8 mouse cellular contexts compared by ENCODE assay signal in genomic region chr2:35613946-35614353, GRCm38 (mm10). TPM values are rescaled to one million over a fixed set of nuclear protein-coding genes. Genes with fewer than 3 reads are reported as not detected.
DNase-seq lines count a peak whose midpoint lies in the region; ATAC-seq and TF ChIP-seq lines count a peak whose summit lies in the region.

No protein-coding gene starts in this region.

- H3K9ac ChIP-seq in midbrain, postnatal 0 days (replicated peaks; ENCODE audit: low read length, poor library complexity, severe bottlenecking), result no peak overlapping the region
- H3K9ac ChIP-seq in embryonic facial prominence, embryonic 11.5 days (replicated peaks; ENCODE audit: low read length), result no peak overlapping the region
- H3K9ac ChIP-seq in intestine, embryonic 15.5 days, result no peak overlapping the region

- peaks cover 14% of the 10 kb centered on the region; the same call in 1 of the 2 replicates for H3K27me3 ChIP-seq in midbrain, embryonic 10.5 days (ENCODE audit: low read depth, poor library complexity, severe bottlenecking)
- no peaks in the 10 kb centered on the region for H3K27me3 ChIP-seq in midbrain, postnatal 0 days (ENCODE audit: insufficient read depth, low read length)
- H3K27me3 ChIP-seq in embryonic facial prominence, embryonic 11.5 days (ENCODE audit: control insufficient read depth, insufficient read depth, low read length), result no peaks in the 10 kb centered on the region
- no peaks in the 10 kb centered on the region for H3K27me3 ChIP-seq in intestine, embryonic 15.5 days (replicated peaks)

- H3K27ac ChIP-seq in midbrain, embryonic 10.5 days (replicated peaks), result peak overlapping the region; percentile 57; the same call in 1 of the 2 replicates
- no peak overlapping the region for H3K27ac ChIP-seq in midbrain, postnatal 0 days (ENCODE audit: low read depth, low read length)
- H3K27ac ChIP-seq in embryonic facial prominence, embryonic 11.5 days (replicated peaks; ENCODE audit: low read depth, low read length), result 0 out of 2 replicates have a peak overlapping the region, but pooled peaks have one; percentile 1
- 0 out of 2 replicates have a peak overlapping the region, but pooled peaks have one; percentile 32 for H3K27ac ChIP-seq in intestine, embryonic 15.5 days
- H3K27ac ChIP-seq in olfactory bulb, adult 2 months (ENCODE audit: insufficient read depth, low read depth, low read length), result peak overlapping the region; percentile 21; the same call in 1 of the 2 replicates

- no peak overlapping the region for H3K4me3 ChIP-seq in midbrain, embryonic 10.5 days
- no peak overlapping the region for H3K4me3 ChIP-seq in midbrain, postnatal 0 days (ENCODE audit: low read depth, low read length)
- H3K4me3 ChIP-seq in embryonic facial prominence, embryonic 11.5 days (ENCODE audit: low read depth, low read length), result no peak overlapping the region
- no peak overlapping the region for H3K4me3 ChIP-seq in intestine, embryonic 15.5 days (replicated peaks)
- no peak overlapping the region for H3K4me3 ChIP-seq in olfactory bulb, adult 2 months (ENCODE audit: insufficient read depth, low read depth, low read length)

- DNase-seq in midbrain, embryonic 10.5 days (ENCODE audit: low spot score), result no peak
- DNase-seq in midbrain, postnatal 0 days (ENCODE audit: low spot score), result no peak
- DNase-seq in embryonic facial prominence, embryonic 11.5 days (ENCODE audit: low spot score), result peak; percentile 57
- no peak for DNase-seq in cerebellum, adult 18-20 months
- DNase-seq in gastrocnemius, adult 8-10 months (ENCODE audit: low spot score in 2 of 2), result no peak
- DNase-seq in urinary bladder, postnatal 25 days (ENCODE audit: low spot score), result no peak

- no peak overlapping the region for H3K4me2 ChIP-seq in midbrain, postnatal 0 days (ENCODE audit: low read depth, low read length, poor library complexity, severe bottlenecking)
- H3K4me2 ChIP-seq in embryonic facial prominence, embryonic 11.5 days (ENCODE audit: low read depth, low read length), result no peak overlapping the region
- no peak overlapping the region for H3K4me2 ChIP-seq in intestine, embryonic 15.5 days (replicated peaks)

- no peaks in the 10 kb centered on the region for H3K9me3 ChIP-seq in midbrain, embryonic 10.5 days (replicated peaks)
- no peaks in the 10 kb centered on the region for H3K9me3 ChIP-seq in midbrain, postnatal 0 days (ENCODE audit: low read length)
- no peaks in the 10 kb centered on the region for H3K9me3 ChIP-seq in embryonic facial prominence, embryonic 11.5 days (replicated peaks; ENCODE audit: control insufficient read depth, low read length)
- no peaks in the 10 kb centered on the region for H3K9me3 ChIP-seq in intestine, embryonic 15.5 days

- peaks cover 85% of the 10 kb centered on the region for H3K4me1 ChIP-seq in midbrain, embryonic 10.5 days
- peaks cover 19% of the 10 kb centered on the region for H3K4me1 ChIP-seq in midbrain, postnatal 0 days (ENCODE audit: insufficient read depth, low read length)
- peaks cover 13% of the 10 kb centered on the region for H3K4me1 ChIP-seq in embryonic facial prominence, embryonic 11.5 days (ENCODE audit: control insufficient read depth, insufficient read depth, low read length)
- peaks cover 78% of the 10 kb centered on the region for H3K4me1 ChIP-seq in intestine, embryonic 15.5 days (replicated peaks)
- peaks cover 39% of the 10 kb centered on the region for H3K4me1 ChIP-seq in olfactory bulb, adult 2 months (ENCODE audit: control insufficient read depth, insufficient read depth, low read length)

- H3K36me3 ChIP-seq in midbrain, embryonic 10.5 days, result no peaks in the 10 kb centered on the region
- H3K36me3 ChIP-seq in midbrain, postnatal 0 days (ENCODE audit: insufficient read depth, low read length), result no peaks in the 10 kb centered on the region
- no peaks in the 10 kb centered on the region for H3K36me3 ChIP-seq in embryonic facial prominence, embryonic 11.5 days (replicated peaks; ENCODE audit: control insufficient read depth, insufficient read depth, low read depth, low read length)
- H3K36me3 ChIP-seq in intestine, embryonic 15.5 days, result no peaks in the 10 kb centered on the region

- no peak for TF ChIP-seq POLR2A in olfactory bulb, adult 2 months (IDR thresholded peaks at IDR 0.05; ENCODE audit: insufficient read depth, low read depth, low read length)

- no peak for TF ChIP-seq CTCF in midbrain, postnatal 0 days (IDR thresholded peaks at IDR 0.05)
- no peak for TF ChIP-seq CTCF in olfactory bulb, adult 2 months (IDR thresholded peaks at IDR 0.05; ENCODE audit: insufficient read depth, low read depth, low read length)

- 46% methylated on average over 3 of the region's 3 CpGs for WGBS in midbrain, embryonic 10.5 days
- WGBS in midbrain, postnatal 0 days, result 62% methylated on average over 3 of the region's 3 CpGs
- 28% methylated on average over 3 of the region's 3 CpGs for WGBS in embryonic facial prominence, embryonic 11.5 days
- WGBS in intestine, embryonic 15.5 days, result 49% methylated on average over 3 of the region's 3 CpGs
- 72% methylated on average over 3 of the region's 3 CpGs for WGBS in olfactory bulb, adult 2 months

- no peak for ATAC-seq in midbrain, postnatal 0 days (ENCODE audit: low FRiP score)
- ATAC-seq in embryonic facial prominence, embryonic 11.5 days (replicated peaks; ENCODE audit: insufficient number of reproducible peaks, low FRiP score, low TSS enrichment, low read depth), result no peak
- no peak for ATAC-seq in intestine, embryonic 15.5 days

RNA-seq across cellular contexts. Expression of gene Dab2ip, which starts 55.9 kb away (rescaled TPM):
- polyA plus RNA-seq in midbrain, embryonic 10.5 days (2016; fragmentation: Nextera tagmentation; extraction: Ambion mirVana), result 19.7 and 24.7 TPM in 2 replicates
- 161 and 175 TPM in 2 replicates for total RNA-seq in midbrain, postnatal 0 days (2014; rRNA removed)
- 71.5 and 73.3 TPM in 2 replicates for polyA plus RNA-seq in midbrain, postnatal 0 days (2015; fragmentation: Nextera tagmentation; extraction: Ambion mirVana)
- 47.8 and 49.5 TPM in 2 replicates for polyA plus RNA-seq in embryonic facial prominence, embryonic 11.5 days (2014; fragmentation: Nextera tagmentation; extraction: Ambion mirVana)
- polyA plus RNA-seq in intestine, embryonic 15.5 days (2015; fragmentation: Nextera tagmentation; extraction: Ambion mirVana), result 52.7 and 54.9 TPM in 2 replicates
- polyA plus RNA-seq in olfactory bulb, adult 2 months (2012; ENCODE audit: insufficient read depth, insufficient read length, low replicate concordance, missing spikeins), result not detected in 2 replicates
- 10 to 100 TPM; 38.2 to 71.8 (median 40.3) TPM for total RNA-seq in gastrocnemius, adult 8-10 months (2022)
